20 mouse cellular contexts compared by ENCODE assay signal in the genomic region with DNA sequence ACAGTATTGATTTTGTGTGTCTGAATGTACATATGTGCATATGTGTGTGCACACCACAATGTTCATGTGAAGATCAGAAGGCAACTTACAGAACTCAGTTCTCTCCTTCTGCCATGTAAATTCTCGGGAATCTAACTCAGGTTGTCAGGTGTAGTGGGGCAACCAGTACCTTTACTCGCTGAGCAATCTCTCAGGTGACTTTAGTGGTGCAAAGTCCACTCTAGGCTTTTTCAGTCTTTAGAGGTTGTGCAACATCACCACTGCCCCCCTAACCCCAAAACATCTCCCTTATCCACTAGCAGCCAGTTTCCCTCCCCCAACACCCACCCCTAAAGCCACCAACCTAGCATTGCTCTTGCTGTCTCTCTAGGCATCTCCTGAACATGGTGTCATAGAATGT. TPM values are rescaled to one million over a fixed set of nuclear protein-coding genes. Genes with fewer than 3 reads are reported as not detected.
A peak's percentile ranks its signal among the peaks of the same experiment; 100 is the strongest.
DNase-seq lines count a peak whose midpoint lies in the region; ATAC-seq and TF ChIP-seq lines count a peak whose summit lies in the region.
"Had no signal": no experiment of that assay in that cellular context is flagged by ENCODE, and none has a peak within 500 bp of the region (broad histone marks: within the 10 kb centered on the region; RNA-seq: fewer than 3 reads in every experiment).

No protein-coding gene starts in this region.

- no peak; the same call in 1 of the 2 replicates for ATAC-seq in liver, embryonic 11.5 days (replicated peaks; ENCODE audit: low FRiP score)
- peak; percentile 71 for ATAC-seq in intestine, postnatal 0 days
- peak; percentile 81 for ATAC-seq in liver, embryonic 16.5 days (ENCODE audit: low read depth)
- no peak for ATAC-seq in megakaryocyte-erythroid progenitor cell, adult 5-6 weeks (replicated peaks; ENCODE audit: low FRiP score, low TSS enrichment, poor library complexity, severe bottlenecking)
- ATAC-seq in activated CD4-positive, CD25-positive, alpha-beta regulatory T cell, adult 4 months = no peak
- ATAC-seq: forebrain, embryonic 16.5 days had no signal

- no peak overlapping the region for H3K4me2 ChIP-seq in liver, embryonic 11.5 days
- H3K4me2 ChIP-seq in intestine, postnatal 0 days (replicated peaks; ENCODE audit: low read depth) = no peak overlapping the region
- H3K4me2 ChIP-seq in liver, embryonic 16.5 days (ENCODE audit: low read depth, low read length) = peak overlapping the region; percentile 9; the same call in 1 of the 2 replicates
- H3K4me2 ChIP-seq: embryonic facial prominence, embryonic 13.5 days; forebrain, embryonic 12.5 days; hindbrain, embryonic 12.5 days had no signal

- WGBS in liver, adult 2 months = 30% methylated on average over 2 of the region's 2 CpGs
- WGBS in liver, embryonic 11.5 days = 64% methylated on average over 2 of the region's 2 CpGs
- WGBS in intestine, postnatal 0 days = 45% methylated on average over 2 of the region's 2 CpGs
- 44% methylated on average over 2 of the region's 2 CpGs for WGBS in liver, embryonic 16.5 days (ENCODE audit: insufficient replicate concordance)

- H3K27ac ChIP-seq in liver, adult 2 months (replicated peaks; ENCODE audit: insufficient read depth, low read depth, low read length) = peak overlapping the region; percentile 41
- H3K27ac ChIP-seq in liver, embryonic 11.5 days (ENCODE audit: low read depth, low read length) = no peak overlapping the region
- peak overlapping the region; percentile 63 for H3K27ac ChIP-seq in intestine, postnatal 0 days (ENCODE audit: low read depth, low read length)
- peak overlapping the region; percentile 70 for H3K27ac ChIP-seq in liver, embryonic 16.5 days (ENCODE audit: low read length)
- H3K27ac ChIP-seq: embryonic facial prominence, embryonic 13.5 days; forebrain, embryonic 12.5 days; hindbrain, embryonic 12.5 days had no signal

- peaks cover 14% of the 10 kb centered on the region for H3K4me1 ChIP-seq in liver, adult 2 months (ENCODE audit: control insufficient read depth, insufficient read depth, low read length)
- peaks cover 18% of the 10 kb centered on the region for H3K4me1 ChIP-seq in liver, embryonic 11.5 days (replicated peaks; ENCODE audit: control insufficient read depth, insufficient read depth, low read length)
- peaks cover 8% of the 10 kb centered on the region; the same call in 1 of the 2 replicates for H3K4me1 ChIP-seq in intestine, postnatal 0 days (replicated peaks; ENCODE audit: control insufficient read depth, insufficient read depth, low read length)
- H3K4me1 ChIP-seq in liver, embryonic 16.5 days (ENCODE audit: control insufficient read depth, low read depth, low read length) = peaks cover 4% of the 10 kb centered on the region

- no peaks in the 10 kb centered on the region for H3K36me3 ChIP-seq in liver, adult 2 months (ENCODE audit: control insufficient read depth, insufficient read depth, low read length)
- H3K36me3 ChIP-seq in liver, embryonic 11.5 days (ENCODE audit: control insufficient read depth, insufficient read depth, low read length) = no peaks in the 10 kb centered on the region
- no peaks in the 10 kb centered on the region for H3K36me3 ChIP-seq in intestine, postnatal 0 days (ENCODE audit: control insufficient read depth, insufficient read depth)
- no peaks in the 10 kb centered on the region for H3K36me3 ChIP-seq in liver, embryonic 16.5 days (ENCODE audit: control insufficient read depth, insufficient read depth)
- H3K36me3 ChIP-seq: embryonic facial prominence, embryonic 13.5 days; forebrain, embryonic 12.5 days; heart, embryonic 10.5 days; hindbrain, embryonic 12.5 days had no signal

- TF ChIP-seq CTCF in liver, adult 2 months (IDR thresholded peaks at IDR 0.05; ENCODE audit: low read depth, low read length) = no peak
- no peak for TF ChIP-seq CTCF in intestine, postnatal 0 days (IDR thresholded peaks at IDR 0.05; ENCODE audit: low read depth)

- H3K9me3 ChIP-seq in liver, embryonic 11.5 days (ENCODE audit: control insufficient read depth, low read length) = no peaks in the 10 kb centered on the region
- H3K9me3 ChIP-seq in intestine, postnatal 0 days (ENCODE audit: control insufficient read depth) = no peaks in the 10 kb centered on the region
- no peaks in the 10 kb centered on the region for H3K9me3 ChIP-seq in liver, embryonic 16.5 days (replicated peaks; ENCODE audit: control insufficient read depth, low read length)
- H3K9me3 ChIP-seq: embryonic facial prominence, embryonic 13.5 days; forebrain, embryonic 12.5 days; heart, embryonic 10.5 days; hindbrain, embryonic 12.5 days had no signal

- TF ChIP-seq POLR2A in liver, adult 2 months (IDR thresholded peaks at IDR 0.05; ENCODE audit: extremely low read depth, insufficient read depth, low read length) = no peak

- H3K4me3 ChIP-seq in liver, adult 2 months (ENCODE audit: insufficient read depth, low read depth, low read length) = no peak overlapping the region
- H3K4me3 ChIP-seq in liver, embryonic 11.5 days (ENCODE audit: low read depth, low read length) = no peak overlapping the region
- no peak overlapping the region for H3K4me3 ChIP-seq in intestine, postnatal 0 days (ENCODE audit: low read depth, low read length)
- no peak overlapping the region for H3K4me3 ChIP-seq in liver, embryonic 16.5 days (ENCODE audit: low read depth, low read length)
- H3K4me3 ChIP-seq: embryonic facial prominence, embryonic 13.5 days; forebrain, embryonic 12.5 days; heart, embryonic 10.5 days; hindbrain, embryonic 12.5 days had no signal

- peaks cover 13% of the 10 kb centered on the region; the same call in 1 of the 2 replicates for H3K79me2 ChIP-seq in liver, adult 2 months (ENCODE audit: control insufficient read depth, insufficient read depth, low read length)

- no peak overlapping the region for H3K9ac ChIP-seq in liver, adult 2 months (ENCODE audit: low read depth, low read length)
- H3K9ac ChIP-seq in liver, embryonic 11.5 days (ENCODE audit: low read depth, low read length) = no peak overlapping the region
- no peak overlapping the region for H3K9ac ChIP-seq in intestine, postnatal 0 days (ENCODE audit: low read depth, low read length)
- no peak overlapping the region for H3K9ac ChIP-seq in liver, embryonic 16.5 days (ENCODE audit: low read depth, low read length)
- H3K9ac ChIP-seq: embryonic facial prominence, embryonic 13.5 days; forebrain, embryonic 12.5 days; hindbrain, embryonic 12.5 days had no signal

- H3K27me3 ChIP-seq in liver, adult 2 months (ENCODE audit: control insufficient read depth, insufficient read depth, low read length) = no peaks in the 10 kb centered on the region
- no peaks in the 10 kb centered on the region for H3K27me3 ChIP-seq in liver, embryonic 11.5 days (replicated peaks; ENCODE audit: control insufficient read depth, insufficient read depth, low read length)
- no peaks in the 10 kb centered on the region for H3K27me3 ChIP-seq in intestine, postnatal 0 days (replicated peaks; ENCODE audit: control insufficient read depth, insufficient read depth, low read length)
- no peaks in the 10 kb centered on the region for H3K27me3 ChIP-seq in liver, embryonic 16.5 days (ENCODE audit: control insufficient read depth, insufficient read depth, low read depth, low read length)
- H3K27me3 ChIP-seq: embryonic facial prominence, embryonic 13.5 days; forebrain, embryonic 12.5 days; hindbrain, embryonic 12.5 days had no signal

- peak; percentile 75 for DNase-seq in liver, adult 2 months (ENCODE audit: extremely low read depth, low read depth, low spot score)
- no peak for DNase-seq in liver, embryonic 11.5 days (ENCODE audit: low spot score)
- DNase-seq in ovary, postnatal 10 days (ENCODE audit: low spot score) = no peak
- DNase-seq: adrenal gland, postnatal 10 days; cerebellum, adult 11-12 months; cerebellum, adult 9-10 months; cerebellum, postnatal 36 days; gastrocnemius, postnatal 10 days; heart, adult 18-20 months; heart, postnatal 10 days; heart, postnatal 4 days had no signal

RNA-seq across cellular contexts. Expression of gene Rras2, which starts 43.0 kb away (rescaled TPM):
- total RNA-seq in liver, adult 2 months (2014; rRNA removed) = 18.3 and 18.9 TPM in 2 replicates
- 6.0 TPM in 2 replicates for polyA plus RNA-seq in liver, adult 2 months (2012; rRNA removed)
- polyA plus RNA-seq in liver, embryonic 11.5 days (2014; fragmentation: Nextera tagmentation; extraction: Ambion mirVana) = 20.1 and 20.4 TPM in 2 replicates
- 24.3 and 24.5 TPM in 2 replicates for polyA plus RNA-seq in intestine, postnatal 0 days (2015; fragmentation: Nextera tagmentation; extraction: Ambion mirVana)
- 5.9 and 6.8 TPM in 2 replicates for polyA plus RNA-seq in liver, embryonic 16.5 days (2015; fragmentation: Nextera tagmentation; extraction: Ambion mirVana)
- 1.2 and 3.8 TPM in 2 replicates for total RNA-seq in megakaryocyte-erythroid progenitor cell, adult 5-6 weeks (2014; fragmentation: Nextera tagmentation)
- 2.1 and 3.4 TPM in 2 replicates for total RNA-seq in megakaryocyte-erythroid progenitor cell, adult 5-6 weeks (2017)
- 10 to 100 TPM in 1 of 2 experiments, 1 to 10 TPM in 1; 8.8 to 17.4 TPM for polyA plus RNA-seq in activated CD4-positive, CD25-positive, alpha-beta regulatory T cell, adult 4 months (2017; shearing (Covaris generic))

Comparison
In these comparisons a context has a peak if more than half of its experiments do, and no peak if none do; other contexts are left out.
1. ATAC-seq: peak in intestine, postnatal 0 days (single experiment) and liver, embryonic 16.5 days (single experiment); none in liver, embryonic 11.5 days (single experiment), megakaryocyte-erythroid progenitor cell, adult 5-6 weeks (single experiment) and activated CD4-positive, CD25-positive, alpha-beta regulatory T cell, adult 4 months (single experiment).